Mouse (Mus musculus): ENCODE data around the gene Creb5. TPM values are rescaled to one million over a fixed set of nuclear protein-coding genes. Genes with fewer than 3 reads are reported as not detected.

Creb5 gene
- polyA plus RNA-seq (2016; fragmentation: Nextera tagmentation; extraction: Ambion mirVana) = 7.9 and 10.8 TPM in 2 replicates

DNA sequence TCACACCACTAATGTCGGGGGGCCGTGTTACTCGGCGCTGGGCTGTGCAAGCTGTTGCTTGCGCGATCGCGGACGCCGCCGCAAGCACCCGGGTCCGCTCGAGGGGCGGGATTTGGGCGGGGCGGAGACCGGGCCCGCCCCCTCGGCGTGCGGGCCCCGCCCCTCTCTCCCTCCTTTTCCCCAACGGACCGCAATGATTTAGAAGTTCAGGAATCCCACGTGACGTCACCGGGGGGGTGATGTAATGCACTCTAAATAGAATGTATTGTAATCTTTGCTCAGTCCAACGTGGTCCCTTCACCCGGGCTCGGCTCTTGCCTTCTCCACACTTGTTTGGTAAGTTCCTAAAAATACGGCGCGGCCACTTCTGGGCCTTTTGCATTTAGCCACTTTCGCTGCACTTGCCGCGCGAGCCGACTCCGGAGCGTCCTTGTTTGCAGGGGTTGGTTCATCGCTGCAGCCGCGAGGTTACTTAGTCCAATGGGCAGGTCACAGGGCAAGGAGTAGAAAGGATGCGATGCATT, at the start of gene Creb5:
Gene Creb5, plus strand, starts transcription at position 233 of the 524 bp plus-strand sequence.
- Histone ChIP-seq H3K9ac (peak within 1 kb of the TSS; percentile 60), H3K9me3 (replicated peaks) (no peaks in the 10 kb centered on the region), H3K4me1 (peaks cover 27% of the 10 kb centered on the region), H3K4me2 (replicated peaks) (peak within 1 kb of the TSS; percentile 92), H3K27ac (no peak within 1 kb of the TSS), H3K27me3 (peaks cover 81% of the 10 kb centered on the region), H3K4me3 (peak within 1 kb of the TSS; percentile 52), H3K36me3 (no peaks in the 10 kb centered on the region)
- WGBS = under 1% methylated on average over 45 of the region's 45 CpGs
- peak; percentile 80 for ATAC-seq (ENCODE audit: low FRiP score)

GRCm38 (mm10) chr6:53259841-53260240, 27.2 kb upstream of the Creb5 start:
- Histone ChIP-seq H3K9me3 (replicated peaks) (no peaks in the 10 kb centered on the region), H3K4me1 (peaks cover 4% of the 10 kb centered on the region; the same call in 1 of the 2 replicates), H3K27ac (no peak overlapping the region), H3K36me3 (no peaks in the 10 kb centered on the region), H3K4me2 (replicated peaks) (no peak overlapping the region), H3K9ac (no peak overlapping the region), H3K27me3 (no peaks in the 10 kb centered on the region), H3K4me3 (no peak overlapping the region)
- no peak for ATAC-seq (ENCODE audit: low FRiP score)
- 87% methylated on average over 3 of the region's 3 CpGs for WGBS

DNA sequence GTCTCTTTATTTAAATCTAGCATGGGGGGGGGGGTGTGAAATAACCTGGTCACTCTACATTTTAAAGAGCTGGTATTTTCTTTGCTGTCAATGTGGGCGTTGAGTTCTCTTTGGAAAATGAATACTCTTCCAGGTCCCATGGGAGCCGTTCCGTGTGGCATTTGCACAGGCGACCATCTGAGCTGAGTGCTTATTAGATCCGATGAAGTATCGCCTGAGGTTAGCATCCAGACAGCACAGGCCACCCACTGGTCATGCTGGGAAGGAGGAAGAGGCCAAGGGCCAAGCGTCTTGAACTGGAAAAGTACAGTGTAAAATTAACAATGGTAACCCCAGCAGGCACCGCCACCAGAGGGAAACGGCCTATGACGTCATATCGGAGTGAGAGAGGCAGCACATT, 24.7 kb upstream of the Creb5 start:
- Histone ChIP-seq H3K4me2 (replicated peaks) (no peak overlapping the region), H3K27me3 (no peaks in the 10 kb centered on the region), H3K36me3 (no peaks in the 10 kb centered on the region), H3K9ac (no peak overlapping the region), H3K27ac (no peak overlapping the region), H3K4me1 (peaks cover 5% of the 10 kb centered on the region; the same call in 1 of the 2 replicates), H3K4me3 (no peak overlapping the region), H3K9me3 (replicated peaks) (no peaks in the 10 kb centered on the region)
- ATAC-seq (ENCODE audit: low FRiP score) = no peak
- WGBS = 50% methylated on average over 11 of the region's 11 CpGs

DNA sequence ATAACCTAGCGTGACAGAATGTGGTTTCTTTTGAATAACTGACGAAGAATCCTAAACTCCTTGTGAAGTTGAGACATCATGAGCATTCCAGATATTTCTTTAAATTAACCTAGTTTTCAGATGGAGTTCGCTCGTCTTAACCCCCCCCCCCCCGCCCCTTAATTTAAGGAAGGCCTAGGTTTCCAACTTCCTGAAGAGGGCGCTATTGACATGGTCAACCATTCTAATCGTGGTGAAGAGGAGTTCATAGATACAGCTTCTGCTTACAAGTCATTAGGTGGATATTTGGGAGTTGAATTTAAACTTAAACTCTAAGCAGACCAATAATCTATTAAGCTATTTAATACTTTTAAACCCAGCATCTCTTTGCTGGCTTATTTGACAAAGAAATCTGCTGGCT, 20.0 kb upstream of the Creb5 start:
- H3K4me2 ChIP-seq (replicated peaks) = no peak overlapping the region
- WGBS = 29% methylated on average over 7 of the region's 7 CpGs

DNA sequence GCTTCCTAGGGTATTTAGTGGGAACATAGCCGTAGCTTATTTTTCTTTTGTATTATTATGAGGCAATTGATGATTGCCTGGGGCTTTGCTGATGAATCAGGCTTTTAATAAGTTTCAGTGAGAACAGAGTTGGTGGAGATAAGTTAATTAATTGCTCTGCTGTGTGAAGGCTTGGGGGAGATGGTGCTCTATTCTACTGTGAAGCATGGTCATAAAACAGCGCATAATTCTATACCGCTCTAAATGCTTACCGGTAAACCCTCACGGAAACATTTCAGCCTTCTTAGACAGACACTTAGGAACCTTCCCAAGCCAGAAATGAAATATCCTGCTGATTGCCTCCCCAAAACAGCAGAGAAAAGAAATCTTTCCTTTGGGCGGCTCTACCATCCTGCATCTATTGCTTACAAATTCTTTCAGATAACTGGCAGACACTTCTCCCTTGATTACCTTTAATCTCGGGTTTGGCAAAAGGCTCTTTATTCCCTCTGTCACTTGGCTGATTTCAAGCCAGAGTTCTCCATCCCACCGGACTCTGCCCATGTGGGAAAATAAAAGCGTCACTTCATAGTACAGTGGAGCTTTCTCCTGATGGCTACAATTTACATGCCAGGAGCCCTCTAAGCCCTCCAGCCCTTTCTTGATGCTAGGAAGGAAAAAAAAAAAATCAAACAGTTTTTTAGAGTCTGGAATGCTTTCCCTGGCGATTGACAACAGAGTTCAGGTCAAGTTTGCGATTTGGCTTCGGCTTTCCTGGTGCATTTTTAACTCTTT, 19.2 kb upstream of the Creb5 start:
- Histone ChIP-seq H3K36me3 (no peaks in the 10 kb centered on the region), H3K27me3 (no peaks in the 10 kb centered on the region; the same call in 1 of the 2 replicates), H3K27ac (no peak overlapping the region), H3K4me3 (no peak overlapping the region), H3K4me1 (peaks cover 11% of the 10 kb centered on the region; the same call in 1 of the 2 replicates), H3K4me2 (replicated peaks) (no peak overlapping the region), H3K9me3 (replicated peaks) (no peaks in the 10 kb centered on the region), H3K9ac (no peak overlapping the region)
- ATAC-seq (ENCODE audit: low FRiP score) = no peak
- WGBS = 41% methylated on average over 12 of the region's 12 CpGs

More for the DNA sequence above, 20.0 kb upstream of the Creb5 start:
- H3K4me3 ChIP-seq = no peak overlapping the region
- peaks cover 14% of the 10 kb centered on the region for H3K4me1 ChIP-seq
- H3K36me3 ChIP-seq = no peaks in the 10 kb centered on the region
- no peak overlapping the region for H3K9ac ChIP-seq
- H3K27ac ChIP-seq = no peak overlapping the region
- no peaks in the 10 kb centered on the region; the same call in 1 of the 2 replicates for H3K27me3 ChIP-seq
- ATAC-seq (ENCODE audit: low FRiP score) = no peak
- no peaks in the 10 kb centered on the region for H3K9me3 ChIP-seq (replicated peaks)

DNA sequence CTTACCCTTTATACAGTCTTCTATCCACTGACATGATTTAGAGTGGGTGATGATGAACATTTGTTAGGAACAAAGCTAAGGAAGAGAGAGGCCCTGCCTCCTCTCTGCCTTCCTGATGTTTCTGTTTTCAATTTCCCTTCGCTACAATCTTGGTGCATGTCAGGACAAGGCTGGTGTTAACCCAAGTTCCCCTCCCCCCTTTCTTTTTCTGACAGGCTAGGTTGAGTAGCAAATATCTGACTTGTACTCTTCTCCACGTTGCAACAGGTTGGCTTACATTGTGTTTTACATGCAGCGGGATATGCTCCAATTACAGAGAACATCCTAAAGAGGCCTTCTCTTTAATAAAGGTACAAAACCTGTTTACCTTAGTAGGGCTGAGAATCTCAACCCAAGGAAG, 15.9 kb upstream of the Creb5 start:
- Histone ChIP-seq H3K9ac (no peak overlapping the region), H3K9me3 (replicated peaks) (no peaks in the 10 kb centered on the region), H3K27me3 (no peaks in the 10 kb centered on the region; the same call in 1 of the 2 replicates), H3K4me3 (no peak overlapping the region), H3K4me1 (peaks cover 11% of the 10 kb centered on the region; the same call in 1 of the 2 replicates), H3K4me2 (replicated peaks) (no peak overlapping the region), H3K36me3 (no peaks in the 10 kb centered on the region), H3K27ac (no peak overlapping the region)
- no peak for ATAC-seq (ENCODE audit: low FRiP score)
- 65% methylated on average over 3 of the region's 3 CpGs for WGBS

DNA sequence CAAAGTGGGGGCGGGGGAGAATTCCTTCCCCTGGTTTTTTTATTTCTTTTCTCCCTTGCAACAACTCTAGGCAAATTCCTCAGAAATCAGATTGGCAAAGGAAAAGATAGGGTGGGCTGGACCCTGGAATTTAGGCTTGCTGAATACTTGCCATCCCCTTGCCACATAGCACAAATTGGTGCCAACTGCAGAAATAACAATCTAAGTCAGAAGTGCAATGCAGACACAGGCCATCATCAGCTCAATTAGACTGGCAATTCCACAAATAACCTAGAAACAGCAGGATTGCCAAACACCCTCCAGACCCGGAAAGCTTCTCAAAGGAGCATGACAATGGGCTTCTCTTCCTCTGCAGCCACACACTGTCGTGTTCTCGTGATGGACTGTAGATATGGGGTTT, 15.4 kb upstream of the Creb5 start:
- Histone ChIP-seq H3K4me2 (replicated peaks) (no peak overlapping the region), H3K9ac (no peak overlapping the region)
- 59% methylated on average over 4 of the region's 4 CpGs for WGBS

GRCm38 (mm10) chr6:53286389-53287037, 557 bp upstream of the Creb5 start:
- ATAC-seq (ENCODE audit: low FRiP score) = peak; percentile 37
- Histone ChIP-seq H3K4me2 (replicated peaks) (peak overlapping the region; percentile 92), H3K27me3 (peaks cover 77% of the 10 kb centered on the region), H3K27ac (no peak overlapping the region), H3K9me3 (replicated peaks) (no peaks in the 10 kb centered on the region), H3K4me3 (peak overlapping the region; percentile 52), H3K36me3 (no peaks in the 10 kb centered on the region), H3K4me1 (peaks cover 27% of the 10 kb centered on the region), H3K9ac (no peak overlapping the region; the same call in 1 of the 2 replicates)
- WGBS = 1% methylated on average over 20 of the region's 20 CpGs

More for the DNA sequence above, 15.4 kb upstream of the Creb5 start:
- no peak for ATAC-seq (ENCODE audit: low FRiP score)
- Histone ChIP-seq H3K9me3 (replicated peaks) (no peaks in the 10 kb centered on the region), H3K36me3 (no peaks in the 10 kb centered on the region), H3K27me3 (no peaks in the 10 kb centered on the region; the same call in 1 of the 2 replicates), H3K4me3 (no peak overlapping the region), H3K4me1 (peaks cover 11% of the 10 kb centered on the region; the same call in 1 of the 2 replicates), H3K27ac (no peak overlapping the region)

DNA sequence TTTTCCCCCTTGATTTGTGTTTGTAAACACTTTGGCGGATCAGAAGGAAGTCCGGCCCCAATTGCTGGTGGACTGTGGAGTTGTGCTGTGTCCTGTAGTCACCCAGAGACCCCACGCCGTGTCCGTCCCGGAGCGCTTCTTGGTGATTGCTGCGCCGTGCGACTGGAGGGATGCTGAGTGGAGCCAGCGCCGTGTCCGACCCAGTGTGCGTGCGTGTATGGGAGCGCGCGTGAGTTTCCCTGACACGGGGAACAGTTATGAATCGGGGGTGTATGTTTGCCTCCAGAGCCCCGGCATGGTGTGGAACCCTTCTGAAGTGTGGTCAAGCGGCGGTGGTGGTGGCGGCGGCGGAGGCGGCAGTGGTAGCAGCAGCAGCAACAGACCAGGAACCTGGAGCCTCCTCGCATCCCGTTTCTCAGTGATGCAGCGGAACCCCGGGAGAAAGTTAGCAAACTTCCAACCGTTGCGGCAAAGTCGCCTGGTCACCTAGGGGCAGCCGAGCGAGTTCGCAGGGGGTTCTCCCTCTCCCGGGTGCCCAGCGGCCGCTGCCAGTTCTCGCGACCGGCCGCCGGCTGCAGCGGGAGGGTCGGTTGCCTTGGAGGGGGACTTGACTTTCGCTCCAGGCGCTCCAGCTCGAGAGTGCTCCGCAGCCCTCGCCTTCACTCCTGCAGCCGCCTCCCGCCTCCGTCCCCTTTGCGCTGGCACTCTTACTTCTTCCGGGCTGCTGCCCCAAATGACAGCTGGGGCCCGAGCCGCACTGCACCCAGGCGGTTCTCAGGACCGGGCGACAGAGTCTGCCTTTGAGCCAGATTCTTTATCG, 702 bp downstream of the Creb5 start:
- Histone ChIP-seq H3K4me3 (peak overlapping the region; percentile 52), H3K36me3 (no peaks in the 10 kb centered on the region), H3K9ac (peak overlapping the region; percentile 60), H3K4me2 (replicated peaks) (peak overlapping the region; percentile 92), H3K4me1 (peaks cover 27% of the 10 kb centered on the region), H3K27me3 (peaks cover 81% of the 10 kb centered on the region), H3K27ac (no peak overlapping the region), H3K9me3 (replicated peaks) (no peaks in the 10 kb centered on the region)
- ATAC-seq (ENCODE audit: low FRiP score) = peak; percentile 73
- under 1% methylated on average over 63 of the region's 63 CpGs for whole genome bisulfite sequencing

GRCm38 (mm10) chr6:53288584-53289558, 1.8 kb downstream of the Creb5 start:
- 3% methylated on average over 24 of the region's 24 CpGs for WGBS
- Histone ChIP-seq H3K4me2 (replicated peaks) (peak overlapping the region; percentile 92), H3K4me3 (peak overlapping the region; percentile 52), H3K27ac (no peak overlapping the region), H3K36me3 (no peaks in the 10 kb centered on the region), H3K27me3 (peaks cover 76% of the 10 kb centered on the region), H3K9ac (no peak overlapping the region), H3K9me3 (replicated peaks) (no peaks in the 10 kb centered on the region), H3K4me1 (peaks cover 27% of the 10 kb centered on the region)
- no peak for ATAC-seq (ENCODE audit: low FRiP score)

DNA sequence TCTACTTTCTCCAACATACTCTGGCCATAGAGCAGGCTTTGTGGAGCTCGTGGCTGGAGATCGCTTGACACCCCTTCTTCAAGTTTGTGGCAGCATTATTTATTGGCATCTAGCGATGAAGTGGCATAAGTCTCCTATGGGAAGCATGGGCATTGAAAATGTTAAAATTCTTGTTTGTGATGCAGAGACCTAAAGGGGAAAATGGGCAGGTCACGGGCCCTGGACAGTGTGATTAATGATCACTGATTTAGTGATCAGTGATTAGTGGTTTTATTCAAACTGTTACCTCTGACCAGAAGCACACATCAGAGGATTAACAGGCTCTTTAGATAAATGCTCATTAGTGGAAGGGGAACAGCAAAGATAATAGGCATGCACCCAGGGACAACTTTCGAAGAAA, 2.6 kb downstream of the Creb5 start:
- Histone ChIP-seq H3K9ac (no peak overlapping the region), H3K27me3 (peaks cover 69% of the 10 kb centered on the region), H3K4me1 (peaks cover 27% of the 10 kb centered on the region), H3K27ac (no peak overlapping the region), H3K9me3 (replicated peaks) (no peaks in the 10 kb centered on the region), H3K36me3 (no peaks in the 10 kb centered on the region), H3K4me2 (replicated peaks) (peak overlapping the region; percentile 22; the same call in 1 of the 2 replicates), H3K4me3 (no peak overlapping the region)
- no peak for ATAC-seq (ENCODE audit: low FRiP score)
- 24% methylated on average over 5 of the region's 5 CpGs for WGBS
